Mouse (Mus musculus) embryo, embryonic 10.5 days (tissue): ENCODE measurements around the gene Trim46.

Source experiments
- DNase-seq: peaks from one replicate; pipeline ENCODE4 v3.0.0-alpha.2; 2015; ENCODE audit warnings: low spot score

Trim46 gene

DNA sequence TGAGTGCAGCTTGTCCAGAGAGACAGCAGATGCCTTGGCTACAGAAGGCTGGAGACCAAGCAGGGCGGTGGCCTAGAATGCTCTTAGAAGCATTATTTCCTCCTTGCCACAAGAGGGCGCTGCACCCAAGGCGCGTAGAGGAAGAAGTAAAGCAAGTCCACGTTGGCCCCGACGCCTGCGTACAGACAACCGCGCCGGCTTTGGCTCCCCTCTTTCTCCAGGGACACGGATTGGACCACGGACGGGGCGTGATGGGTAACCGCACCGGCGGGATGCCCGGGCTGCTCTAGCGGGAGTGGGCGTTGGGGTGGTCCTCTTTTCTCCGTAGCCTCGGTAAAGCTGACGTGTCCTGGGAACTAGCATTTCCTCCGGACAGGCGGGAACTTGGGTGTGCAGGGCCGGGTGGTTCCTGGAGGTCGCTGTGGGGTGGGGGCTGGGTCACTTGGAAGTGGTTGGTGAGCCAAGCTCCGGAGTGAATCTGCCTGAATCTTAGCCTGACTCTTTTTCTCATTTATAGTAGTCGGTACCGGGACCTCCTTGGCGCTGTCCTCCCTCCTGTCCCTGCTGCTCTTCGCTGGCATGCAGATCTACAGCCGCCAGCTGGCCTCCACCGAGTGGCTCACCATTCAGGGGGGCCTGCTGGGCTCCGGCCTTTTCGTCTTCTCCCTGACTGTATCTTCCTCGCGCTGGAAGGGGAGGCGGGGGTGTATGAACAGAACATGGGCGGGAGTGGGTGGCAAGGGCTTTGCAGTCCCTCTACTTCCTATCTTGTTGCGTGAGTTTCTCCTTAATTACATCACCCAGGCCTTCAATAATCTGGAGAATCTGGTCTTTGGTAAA lies at the start of gene Trim46:
Trim46 (minus strand) TSS at position 49 of the 840 bp plus-strand sequence.
- DNase-seq, result peak; percentile 95

DNA sequence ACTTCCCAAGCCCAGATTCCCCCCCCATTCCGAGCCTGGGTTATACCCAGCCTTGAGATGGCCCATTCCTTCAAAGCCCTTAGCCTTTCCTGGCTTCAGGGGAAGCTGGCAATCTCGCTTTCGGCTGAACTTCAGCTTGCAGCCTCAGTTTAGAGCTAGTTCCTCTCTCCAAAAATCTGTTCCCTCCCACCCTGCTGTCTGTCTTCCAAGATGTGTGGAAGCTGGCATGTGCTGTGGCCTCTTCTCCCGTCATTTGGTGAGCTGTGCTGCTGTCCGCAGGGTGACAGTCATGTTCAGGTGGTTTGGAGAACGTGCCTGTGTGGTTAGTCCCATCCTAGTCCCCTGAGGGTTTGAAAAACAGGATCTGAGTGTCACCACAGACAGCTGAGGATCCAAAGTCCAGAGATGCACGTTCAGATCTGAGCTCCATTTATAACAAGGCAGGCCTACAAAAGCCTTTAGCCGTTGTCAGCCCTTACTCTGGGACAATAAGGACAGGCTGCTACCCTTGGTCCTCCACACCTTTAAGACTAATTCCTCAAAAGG lies 49.6 kb upstream of the Trim46 start:
- no peak for DNase-seq

GRCm38 (mm10) chr3:89294195-89294594 lies 48.1 kb upstream of the Trim46 start:
- DNase-seq, result no peak

- DNase-seq, result no peak
These were observed 47.3 kb upstream of the Trim46 start for GRCm38 (mm10) chr3:89293247-89293918.

DNA sequence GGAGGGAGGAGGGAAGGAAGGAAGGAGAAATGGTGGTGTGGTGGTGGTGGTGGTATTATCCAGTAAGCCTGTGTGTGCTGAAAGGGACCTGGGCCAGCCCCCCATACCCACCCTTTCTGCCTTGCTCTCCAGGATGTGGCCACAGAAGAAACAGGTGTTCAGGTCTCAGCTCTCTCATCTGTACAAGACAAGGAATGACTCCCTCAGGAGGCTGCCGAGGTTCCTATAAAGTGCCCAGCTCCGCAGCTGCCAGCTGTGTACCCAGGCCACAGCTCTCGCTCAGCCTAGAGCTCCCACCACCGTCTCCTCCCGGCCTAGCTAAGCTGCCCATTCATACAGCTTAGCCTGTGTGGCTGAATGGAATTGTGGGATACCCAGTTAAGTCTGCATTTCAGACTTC lies 46.2 kb upstream of the Trim46 start:
- no peak for DNase-seq

- no peak for DNase-seq
These were observed 45.8 kb upstream of the Trim46 start for GRCm38 (mm10) chr3:89291874-89292273.

GRCm38 (mm10) chr3:89288503-89288928 lies 42.4 kb upstream of the Trim46 start:
- no peak for DNase-seq

DNA sequence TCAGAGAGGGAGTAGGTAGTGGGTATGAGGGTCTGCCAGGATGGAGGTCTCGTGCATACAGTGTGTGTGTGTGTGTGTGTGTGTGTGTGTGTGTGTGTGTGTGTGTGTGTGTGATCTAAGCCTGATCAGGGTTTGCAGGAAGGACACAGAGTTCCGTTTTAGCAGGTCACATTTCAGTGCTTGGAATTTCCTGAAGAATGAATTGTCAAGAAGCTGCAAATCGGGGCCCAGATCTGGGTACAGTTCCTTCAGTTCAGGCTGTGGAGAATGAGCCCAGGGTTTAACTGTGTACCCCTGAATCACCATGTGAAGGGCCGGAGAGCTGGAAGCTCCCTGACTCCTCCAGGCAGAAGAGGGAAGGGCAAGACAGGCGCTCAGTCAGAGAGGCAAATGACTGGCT lies 41.2 kb upstream of the Trim46 start:
- no peak for DNase-seq

- DNase-seq, result no peak
These were observed 39.4 kb upstream of the Trim46 start for GRCm38 (mm10) chr3:89285526-89285925.

DNA sequence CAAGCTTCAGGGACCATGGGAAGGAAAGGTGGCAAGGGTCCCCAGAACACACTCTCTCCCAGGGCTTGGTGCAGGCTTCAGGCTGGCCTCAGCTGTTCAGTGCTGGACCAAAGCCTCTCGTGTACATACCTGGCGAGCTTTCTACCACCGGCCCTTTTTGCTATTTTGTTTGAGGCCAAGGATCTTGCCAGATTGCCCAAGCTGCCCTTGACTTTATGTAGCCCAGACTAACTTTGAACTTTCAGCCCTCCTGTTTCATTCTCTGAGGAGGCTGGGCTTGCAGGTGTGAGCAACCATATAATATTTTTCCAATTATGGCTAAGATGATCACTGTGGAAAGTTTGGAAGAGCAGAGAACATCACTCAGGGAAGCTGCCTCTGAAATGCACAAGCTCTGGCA lies 38.2 kb upstream of the Trim46 start:
- DNase-seq, result no peak

- no peak for DNase-seq
These were observed 36.2 kb upstream of the Trim46 start for GRCm38 (mm10) chr3:89282291-89282643.

DNA sequence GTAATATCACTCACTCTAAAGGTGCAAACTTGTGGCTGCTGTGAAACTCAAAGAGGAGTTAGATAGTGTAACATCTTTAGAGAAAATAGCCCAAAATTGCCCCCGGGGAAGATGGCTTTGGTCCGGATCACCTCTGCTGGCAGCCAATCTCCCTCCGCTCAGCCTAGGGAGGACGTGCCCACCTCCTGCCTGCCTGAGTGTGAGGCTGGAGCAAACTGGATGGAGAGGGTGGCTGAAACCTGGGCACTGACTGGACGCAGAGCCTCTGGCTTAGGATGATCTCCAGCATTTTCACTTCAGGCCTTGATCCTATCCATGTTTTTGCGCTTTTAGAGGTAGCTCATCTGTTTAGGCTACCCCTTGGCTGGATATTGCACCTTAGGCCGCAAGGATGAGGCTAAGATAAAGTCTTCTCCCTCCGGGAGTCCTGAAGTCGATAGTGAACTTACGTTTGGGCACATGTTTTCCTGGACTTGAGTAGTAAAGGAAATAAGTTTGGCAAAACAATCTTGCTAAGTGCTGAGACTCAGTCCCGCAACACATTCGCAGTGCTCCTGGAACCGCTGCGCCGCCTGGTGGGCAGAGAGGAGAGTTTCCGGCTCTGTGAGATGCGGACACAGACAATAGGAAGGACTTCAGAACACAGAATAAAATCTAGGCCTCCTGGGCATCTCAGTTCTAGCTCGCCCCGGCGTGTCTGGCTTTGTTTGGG lies 35.6 kb upstream of the Trim46 start:
- peak; percentile 97 for DNase-seq

DNA sequence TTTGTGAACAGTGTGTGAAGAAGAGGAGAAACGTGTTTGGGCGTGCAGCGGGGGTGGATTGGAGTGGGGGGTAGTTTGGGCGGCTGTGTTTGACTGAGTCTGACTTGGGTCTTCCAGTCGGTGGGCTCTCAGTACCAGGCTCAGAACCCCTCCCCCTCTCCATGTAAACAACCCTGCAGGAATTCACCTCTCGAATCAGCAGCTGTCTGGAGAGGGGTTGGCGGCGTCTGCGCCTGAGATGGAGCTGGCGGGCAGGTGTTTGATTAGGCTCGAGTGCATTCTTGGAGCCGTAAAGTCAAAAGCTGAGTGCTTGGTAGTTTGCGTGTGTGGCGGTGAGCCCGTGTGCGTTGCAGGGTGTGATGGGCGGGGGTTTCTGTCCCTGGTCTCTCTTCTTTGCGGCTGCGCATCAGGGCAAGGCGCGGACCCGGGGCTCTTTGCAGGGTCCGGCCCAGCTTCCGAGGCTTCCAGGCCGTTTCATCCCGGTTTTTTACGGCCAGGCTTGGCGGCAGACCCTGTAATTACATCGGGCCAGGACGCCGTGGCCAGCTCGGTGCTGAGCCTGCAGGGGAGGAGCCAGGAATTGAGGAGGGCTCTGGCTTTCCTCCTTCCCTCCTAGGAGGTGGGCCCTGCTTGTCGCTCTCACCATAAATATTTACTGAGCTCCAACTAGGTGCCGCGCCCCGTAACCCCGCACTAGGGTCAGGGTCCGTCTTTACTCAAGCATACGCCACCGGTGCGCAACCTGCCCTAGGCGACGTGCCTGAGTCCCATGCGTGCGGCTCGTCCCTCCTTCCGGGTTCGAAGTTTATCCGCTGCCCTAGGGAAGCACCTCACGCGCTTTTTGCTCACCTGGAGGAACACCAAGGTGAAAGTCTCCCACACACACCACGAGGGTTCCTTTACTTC lies 34.8 kb upstream of the Trim46 start, which contains the start of gene Efna1:
Efna1 (minus strand) TSS at position 537 of the 906 bp plus-strand sequence.
- DNase-seq, result peak; percentile 66

- peak; percentile 63 for DNase-seq
These were observed 34.0 kb upstream of the Trim46 start for GRCm38 (mm10) chr3:89280050-89280605.

GRCm38 (mm10) chr3:89279153-89279890 lies 33.2 kb upstream of the Trim46 start:
- DNase-seq, result peak; percentile 83

DNA sequence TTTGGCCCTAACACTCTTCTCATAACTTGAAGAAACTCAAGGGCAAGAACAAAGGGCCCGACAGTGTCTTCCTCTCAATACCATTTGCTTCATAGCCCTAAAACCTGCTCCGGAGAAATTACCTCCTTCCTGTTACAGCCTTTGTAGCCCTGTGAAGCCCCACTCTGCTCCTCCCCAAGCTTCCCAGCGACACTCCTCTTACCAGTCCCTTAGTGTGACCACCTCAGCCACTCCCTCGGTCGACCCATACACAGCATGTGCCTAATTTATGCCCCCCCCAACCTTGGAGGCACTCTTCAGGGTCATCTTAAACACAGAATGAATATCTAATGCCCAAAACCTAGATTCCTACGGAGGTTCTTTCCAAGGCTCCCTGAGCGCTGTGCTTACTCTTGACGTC lies 32.5 kb upstream of the Trim46 start:
- no peak for DNase-seq

- DNase-seq, result no peak
These were observed 32.0 kb upstream of the Trim46 start for GRCm38 (mm10) chr3:89278107-89278506.

- DNase-seq, result no peak
These were observed 31.3 kb upstream of the Trim46 start for GRCm38 (mm10) chr3:89277281-89278021.

GRCm38 (mm10) chr3:89276061-89276460 lies 30.0 kb upstream of the Trim46 start:
- no peak for DNase-seq

- no peak for DNase-seq
These were observed 25.7 kb upstream of the Trim46 start for GRCm38 (mm10) chr3:89271760-89272159.
